Mouse (Mus musculus) ES-E14 (cell line): ENCODE measurements around the gene Spaca9. TPM values are rescaled to one million over a fixed set of nuclear protein-coding genes. Genes with fewer than 3 reads are reported as not detected.

ENCODE experiments used
- DNase-seq: peaks from one replicate; pipeline ENCODE4 v3.0.0-alpha.2; 2013; ENCODE audit warnings: low read depth, low spot score
- H3K27ac ChIP-seq: 2 replicates; pipeline ENCODE4 v1.5.1; 2012; ENCODE audit warnings: low read depth, mild to moderate bottlenecking, low read length, moderate library complexity, mixed read lengths; ENCODE audit not compliant: poor library complexity, insufficient read depth, severe bottlenecking
- H3K36me3 ChIP-seq: 2 replicates; pipeline ENCODE4 v1.6.1; 2012; ENCODE audit warnings: mild to moderate bottlenecking, low read length, moderate library complexity, mixed read lengths; ENCODE audit not compliant: control insufficient read depth, poor library complexity, insufficient read depth, severe bottlenecking
- H3K4me1 ChIP-seq, 2 experiments: fragments of 150-350 bp in 1 of 2; sonication (generic) in 1 of 2; 2 replicates each; pipeline ENCODE4 v1.6.1; 2012; ENCODE audit warnings: low read length in 2 of 2, mild to moderate bottlenecking in 1 of 2, mixed read lengths in 1 of 2; ENCODE audit not compliant: control insufficient read depth in 2 of 2, insufficient read depth in 2 of 2, poor library complexity in 1 of 2
- H3K4me3 ChIP-seq, 2 experiments: fragments of 150-350 bp in 1 of 2; sonication (generic) in 1 of 2; 2 replicates each; pipeline ENCODE4 v1.5.1; 2012; ENCODE audit warnings: low read length in 2 of 2, low read depth in 1 of 2, mild to moderate bottlenecking in 1 of 2, mixed read lengths in 1 of 2; ENCODE audit not compliant: insufficient read depth in 1 of 2, poor library complexity in 1 of 2, severe bottlenecking in 1 of 2
- H3K9ac ChIP-seq: 2 replicates; pipeline ENCODE4 v1.6.1; 2012; ENCODE audit warnings: low read depth, mild to moderate bottlenecking, low read length, mixed read lengths; ENCODE audit not compliant: poor library complexity, insufficient read depth, severe bottlenecking
- H3K9me3 ChIP-seq: fragments of 150-350 bp; sonication (generic); 2 replicates; pipeline ENCODE4 v1.6.1; 2012; ENCODE audit warnings: low read depth, mild to moderate bottlenecking, low read length; ENCODE audit not compliant: control insufficient read depth, insufficient read depth
- CHD2 ChIP-seq: IDR thresholded peaks from 2 replicates; pipeline ENCODE4 v1.6.1; 2014; ENCODE audit warnings: mild to moderate bottlenecking, low read depth, low read length, inconsistent platforms
- HCFC1 ChIP-seq: IDR thresholded peaks from 2 replicates; pipeline ENCODE4 v1.6.1; 2012; ENCODE audit warnings: low read length, inconsistent platforms, borderline replicate concordance; ENCODE audit not compliant: insufficient read depth
- MAFK ChIP-seq: IDR thresholded peaks from 2 replicates; pipeline ENCODE4 v1.6.1; 2014; ENCODE audit warnings: mild to moderate bottlenecking, low read depth, low read length, inconsistent platforms; ENCODE audit not compliant: insufficient read depth
- ZC3H11A ChIP-seq: IDR thresholded peaks from 2 replicates; pipeline ENCODE4 v1.6.1; 2012; ENCODE audit warnings: low read depth, mild to moderate bottlenecking, inconsistent platforms, low read length, borderline replicate concordance
- ZNF384 ChIP-seq: IDR thresholded peaks from 2 replicates; pipeline ENCODE4 v1.6.1; 2012; ENCODE audit warnings: low read depth, low read length, inconsistent platforms
- in situ Hi-C, 2 experiments: fragments of 600-800 bp; cut with MboI; formaldehyde crosslinking; loops; one replicate each; pipeline ENCODE4 v1.15.1; 2025; ENCODE audit warnings: low sequenced_read_pairs in 2 of 2, inconsistent platforms in 1 of 2; ENCODE audit not compliant: unreplicated experiment in 2 of 2
- total RNA-seq: library from RNA; depleted of rRNA; stranded (reverse); fragments of 300-350 nt; gene quantifications from 2 replicates; pipeline ENCODE4 v1.2.3, GENCODE M21; 2012

Spaca9 gene
- total RNA-seq, 1 experiment, result not detected

DNA sequence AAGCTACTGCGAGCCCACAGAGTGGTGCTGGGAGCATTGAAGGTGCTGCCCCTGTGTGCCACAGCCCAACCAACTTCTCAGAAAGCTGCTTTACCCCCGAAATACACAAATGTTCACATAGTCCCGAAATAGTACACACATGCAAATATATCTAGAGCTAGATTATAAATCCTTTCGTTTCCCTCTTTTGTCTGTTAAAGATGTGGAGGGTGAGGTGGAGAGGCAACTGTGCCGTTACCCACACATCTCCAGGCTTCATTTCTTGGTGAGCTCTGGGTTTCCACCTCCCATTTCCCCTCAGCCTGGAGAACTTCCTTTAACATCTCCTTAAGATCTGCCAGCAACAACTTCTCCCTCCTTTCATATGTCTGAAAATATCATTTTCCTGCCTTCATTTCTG is 40.6 kb upstream of the Spaca9 start:
- Histone ChIP-seq H3K4me1 (no peaks in the 10 kb centered on the region), H3K4me3 (no peak overlapping the region), H3K9me3 (no peaks in the 10 kb centered on the region), H3K27ac (no peak overlapping the region), H3K36me3 (no peaks in the 10 kb centered on the region), H3K9ac (no peak overlapping the region)
- DNase-seq, result no peak
- in situ Hi-C loops, result no loop called here
- TF ChIP-seq ZC3H11A (no peak), MAFK (no peak), CHD2 (no peak), HCFC1 (no peak), ZNF384 (no peak)

DNA sequence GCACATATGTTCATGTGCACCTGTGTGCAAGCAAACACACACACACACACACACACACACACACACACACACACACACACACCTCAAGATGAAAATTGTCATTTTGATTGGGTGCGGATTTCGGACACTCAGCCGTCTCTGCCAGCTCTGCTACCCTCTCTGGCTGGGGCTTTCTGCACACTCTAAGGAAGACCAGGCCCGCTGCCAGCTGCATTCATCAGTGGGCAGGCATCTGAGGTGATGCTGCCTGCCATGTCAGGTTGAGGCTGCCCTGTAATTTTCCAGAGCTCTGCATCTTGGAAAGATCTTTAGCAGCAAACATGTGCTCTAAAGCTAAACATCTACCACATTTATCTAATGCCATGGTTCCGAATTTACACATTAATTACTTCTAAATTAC is 37.6 kb upstream of the Spaca9 start:
- Histone ChIP-seq H3K4me1 (no peaks in the 10 kb centered on the region), H3K36me3 (no peaks in the 10 kb centered on the region), H3K27ac (no peak overlapping the region), H3K9me3 (no peaks in the 10 kb centered on the region), H3K9ac (no peak overlapping the region), H3K4me3 (no peak overlapping the region)
- no peak for TF ChIP-seq HCFC1
- TF ChIP-seq ZC3H11A, result no peak
- TF ChIP-seq ZNF384, result no peak
- TF ChIP-seq MAFK, result no peak
- TF ChIP-seq CHD2, result no peak
- in situ Hi-C loops, result no loop called here
- DNase-seq, result no peak

DNA sequence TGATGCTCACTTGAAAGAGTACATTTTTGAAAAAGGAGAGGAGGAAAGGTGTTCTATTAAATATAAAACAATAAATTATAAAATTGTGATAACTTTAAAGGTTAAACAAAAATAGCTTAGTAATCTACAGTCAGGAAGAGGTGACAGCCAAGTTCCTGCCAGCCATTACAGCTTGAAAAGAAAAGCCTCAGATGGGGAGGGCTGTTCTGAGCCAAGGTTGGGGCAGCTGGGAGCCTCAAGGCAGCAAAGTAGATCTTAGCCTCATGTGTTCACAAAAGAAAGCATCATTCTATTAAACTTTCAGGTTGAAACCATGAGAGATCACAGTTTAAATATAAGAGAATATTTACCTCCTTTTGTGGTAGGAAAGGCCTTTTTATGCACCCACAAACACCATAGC is 31.1 kb upstream of the Spaca9 start:
- Histone ChIP-seq H3K9ac (no peak overlapping the region), H3K36me3 (no peaks in the 10 kb centered on the region), H3K27ac (no peak overlapping the region), H3K4me3 (no peak overlapping the region), H3K4me1 (no peaks in the 10 kb centered on the region), H3K9me3 (no peaks in the 10 kb centered on the region)
- in situ Hi-C loops, result no loop called here
- no peak for TF ChIP-seq HCFC1
- no peak for DNase-seq

DNA sequence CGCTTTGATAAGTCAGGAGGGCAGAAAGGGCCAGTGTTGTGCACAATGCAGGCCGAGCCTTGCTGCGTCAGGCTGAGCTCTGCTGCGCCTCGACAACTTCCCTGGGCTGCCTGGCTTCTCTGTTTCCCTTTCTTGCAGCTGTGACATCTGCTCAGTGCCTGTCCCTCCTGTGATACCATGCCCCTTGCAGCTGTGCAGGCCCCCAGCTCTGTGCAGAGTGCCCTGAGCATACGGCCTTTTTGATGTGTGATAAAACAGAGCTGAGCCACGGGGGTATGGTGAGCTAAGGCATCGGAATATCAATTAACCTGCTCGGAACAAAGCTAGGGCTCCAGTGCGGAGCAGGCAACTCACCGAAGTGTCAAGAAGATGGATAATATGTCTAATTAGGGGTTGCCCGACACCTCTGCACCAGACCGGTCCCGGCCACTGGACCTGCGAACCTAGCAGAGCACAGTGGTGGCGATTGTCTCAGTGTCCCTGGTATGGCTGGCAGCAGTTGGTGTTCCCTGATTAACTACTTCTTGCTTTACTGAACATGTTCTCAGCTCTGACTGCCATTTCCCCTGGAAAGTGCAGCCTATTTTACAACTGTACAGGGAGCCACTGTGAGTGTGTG is 28.4 kb upstream of the Spaca9 start:
- Histone ChIP-seq H3K4me1 (no peaks in the 10 kb centered on the region), H3K9me3 (no peaks in the 10 kb centered on the region), H3K4me3 (no peak overlapping the region), H3K9ac (no peak overlapping the region), H3K27ac (no peak overlapping the region), H3K36me3 (no peaks in the 10 kb centered on the region)
- no peak for DNase-seq
- in situ Hi-C loops, result no loop called here
- TF ChIP-seq MAFK (no peak), ZC3H11A (no peak), HCFC1 (no peak), CHD2 (no peak), ZNF384 (no peak)

DNA sequence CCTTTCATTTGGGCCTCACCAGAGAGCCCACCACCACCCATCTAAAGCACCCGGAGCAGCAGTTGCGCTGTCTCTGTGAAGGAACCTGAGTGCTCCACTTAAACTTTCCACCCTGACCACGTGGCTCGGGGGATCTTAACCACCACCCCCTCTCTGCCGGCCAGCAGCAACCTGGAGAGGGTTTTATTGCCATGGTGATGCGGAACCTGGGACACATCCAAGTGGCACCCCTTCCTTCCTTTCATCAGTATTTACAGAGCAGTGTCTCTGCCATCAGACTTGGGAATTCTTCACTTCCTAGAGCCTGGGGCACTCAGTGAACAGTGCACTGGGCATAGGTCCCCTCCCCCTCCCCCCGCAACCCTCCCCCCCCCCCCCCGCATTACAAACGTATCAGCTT is 24.4 kb upstream of the Spaca9 start:
- H3K9me3 ChIP-seq, result no peaks in the 10 kb centered on the region
- H3K4me3 ChIP-seq, result no peak overlapping the region
- H3K27ac ChIP-seq, result no peak overlapping the region
- in situ Hi-C loops, result no loop called here
- TF ChIP-seq ZC3H11A (no peak), CHD2 (no peak)
- no peaks in the 10 kb centered on the region for H3K4me1 ChIP-seq
- no peak overlapping the region for H3K9ac ChIP-seq
- no peaks in the 10 kb centered on the region for H3K36me3 ChIP-seq
- no peak for DNase-seq
